Mouse (Mus musculus): Measurements from ENCODE around the gene Olfr120. TPM values are rescaled to one million over a fixed set of nuclear protein-coding genes. Genes with fewer than 3 reads are reported as not detected.

The Olfr120 gene
- polyA plus RNA-seq (2017; shearing (Covaris generic)) = not detected

GRCm38 (mm10) chr17:37721508-37721907 lies at the start of gene Olfr120:
Gene Olfr120 (plus strand): TSS chr17:37721808.

DNA sequence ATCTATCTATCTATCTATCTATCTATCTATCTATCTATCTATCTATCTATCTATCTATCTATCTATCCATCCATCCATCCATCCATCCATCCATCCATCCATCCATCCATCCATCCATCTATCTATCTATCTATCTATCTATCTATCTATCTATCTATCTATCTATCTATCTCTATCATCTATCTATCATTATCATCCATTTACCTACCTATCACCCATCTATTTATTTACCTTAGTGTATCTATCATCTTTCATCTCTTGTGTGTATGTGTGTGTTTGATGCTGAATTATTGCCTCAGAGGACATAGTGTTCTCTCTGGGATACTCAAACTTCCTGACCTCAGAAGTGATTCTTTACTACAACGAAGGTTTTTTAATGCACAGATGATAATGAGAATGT lies 25.3 kb upstream of the Olfr120 start, which contains the start of gene Olfr119:
Olfr119 (plus strand) TSS at position 301 of the 400 bp plus-strand sequence.

GRCm38 (mm10) chr17:37768307-37768706 lies 46.7 kb downstream of the Olfr120 start, which contains the start of gene Olfr122:
Gene Olfr122 (plus strand): TSS chr17:37768607.

Other genes with a start within 250 kb of the Olfr120 start
- not detected for gene H2-M2, start 238.3 kb upstream of the Olfr120 start, polyA plus RNA-seq (2017; shearing (Covaris generic))
- not detected for gene Olfr110, start 229.3 kb upstream of the Olfr120 start, polyA plus RNA-seq (2017; shearing (Covaris generic))
- not detected for gene Olfr111, start 213.8 kb upstream of the Olfr120 start, polyA plus RNA-seq (2017; shearing (Covaris generic))
- gene Olfr112, start 152.4 kb upstream of the Olfr120 start, polyA plus RNA-seq (2017; shearing (Covaris generic)) = not detected
- gene Olfr113, start 144.1 kb upstream of the Olfr120 start, polyA plus RNA-seq (2017; shearing (Covaris generic)) = not detected
- gene Olfr114, start 129.1 kb upstream of the Olfr120 start, polyA plus RNA-seq (2017; shearing (Covaris generic)) = not detected
- not detected for gene Olfr115, start 94.7 kb upstream of the Olfr120 start, polyA plus RNA-seq (2017; shearing (Covaris generic))
- gene Olfr116, start 94.6 kb upstream of the Olfr120 start, polyA plus RNA-seq (2017; shearing (Covaris generic)) = not detected
- gene Olfr117, start 58.0 kb upstream of the Olfr120 start, polyA plus RNA-seq (2017; shearing (Covaris generic)) = not detected
- gene Olfr118, start 54.8 kb upstream of the Olfr120 start, polyA plus RNA-seq (2017; shearing (Covaris generic)) = 0.46 TPM
- not detected for gene Olfr119, start 25.2 kb upstream of the Olfr120 start, polyA plus RNA-seq (2017; shearing (Covaris generic))
- not detected for gene Olfr121, start 27.0 kb downstream of the Olfr120 start, polyA plus RNA-seq (2017; shearing (Covaris generic))
- not detected for gene Olfr122, start 46.8 kb downstream of the Olfr120 start, polyA plus RNA-seq (2017; shearing (Covaris generic))
- not detected for gene Olfr123, start 71.7 kb downstream of the Olfr120 start, polyA plus RNA-seq (2017; shearing (Covaris generic))
- not detected for gene Olfr124, start 78.1 kb downstream of the Olfr120 start, polyA plus RNA-seq (2017; shearing (Covaris generic))
- not detected for gene Olfr125, start 111.1 kb downstream of the Olfr120 start, polyA plus RNA-seq (2017; shearing (Covaris generic))
- gene Olfr126, start 125.7 kb downstream of the Olfr120 start, polyA plus RNA-seq (2017; shearing (Covaris generic)) = not detected
- 0.09 TPM for gene Olfr127, start 178.6 kb downstream of the Olfr120 start, polyA plus RNA-seq (2017; shearing (Covaris generic))
- gene Olfr128, start 198.7 kb downstream of the Olfr120 start, polyA plus RNA-seq (2017; shearing (Covaris generic)) = 0.21 TPM
- gene Olfr761, start 231.3 kb downstream of the Olfr120 start, polyA plus RNA-seq (2017; shearing (Covaris generic)) = not detected